Mouse (Mus musculus): ENCODE measurements around the gene Bcr.
"Not testable (repeated sequence)": the region's sequence is repeated elsewhere in the genome, so short reads cannot be mapped to it uniquely, and the experiment has no call there.

Bcr gene

DNA sequence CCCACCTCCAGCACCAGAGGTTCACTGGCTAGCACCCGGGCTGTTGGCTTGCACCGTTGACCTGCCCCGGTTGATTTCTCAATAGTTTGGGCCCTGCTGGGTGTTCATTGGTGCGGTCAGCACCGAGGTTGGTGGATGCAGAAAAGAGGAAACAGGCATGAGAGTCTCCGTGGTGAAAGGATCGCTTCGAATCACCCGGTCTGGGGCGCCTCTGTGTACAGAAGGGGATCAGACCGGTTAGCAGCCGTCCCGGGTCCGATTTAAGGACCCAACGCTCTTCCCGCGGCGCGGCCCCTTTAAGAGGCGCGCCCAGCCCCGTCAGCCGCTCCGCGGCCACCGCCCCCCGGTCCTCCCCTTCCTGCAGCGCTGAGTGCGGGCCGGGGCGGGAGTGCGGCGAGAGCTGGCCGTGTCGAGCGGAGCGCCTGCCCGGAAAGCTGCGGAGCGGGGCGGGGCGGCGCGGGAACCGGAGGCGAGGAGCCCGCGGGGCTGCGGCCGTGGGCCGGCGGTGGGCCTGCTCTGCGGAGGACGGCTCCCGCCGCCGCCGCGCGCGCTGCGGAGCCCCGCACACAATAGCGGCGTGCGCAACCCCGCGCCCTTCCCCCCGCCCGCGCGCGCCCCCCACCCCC is at the start of gene Bcr:
Gene Bcr, plus strand, starts transcription at position 376 of the 626 bp plus-strand sequence.
- DNase-seq = peak; percentile 88 to 91

DNA sequence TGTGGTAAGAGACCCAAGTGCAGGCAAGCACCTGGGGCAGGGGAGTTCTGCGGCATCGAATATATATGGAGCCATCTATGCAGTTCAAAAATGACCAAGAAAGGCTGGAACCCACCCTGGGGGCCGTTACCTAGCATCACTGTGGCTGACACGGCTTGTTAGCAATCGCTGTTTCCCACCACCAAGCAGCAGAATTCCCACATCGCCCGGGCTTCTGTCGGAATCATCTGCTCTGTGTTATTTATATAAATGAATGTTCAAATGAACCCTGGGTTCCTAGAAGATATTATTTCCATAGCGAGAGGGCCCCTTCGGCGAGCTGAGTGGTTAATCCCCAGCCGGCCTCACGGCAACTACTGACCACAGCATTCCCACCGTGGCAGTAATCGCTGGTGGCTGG is 49.7 kb upstream of the Bcr start:
- DNase-seq = no peak

GRCm38 (mm10) chr10:75015465-75015864 is 44.9 kb upstream of the Bcr start:
- DNase-seq = peak; percentile 45 to 54

- DNase-seq = peak; percentile 69 to 75
These were observed 43.9 kb upstream of the Bcr start for GRCm38 (mm10) chr10:75016481-75016880.

- DNase-seq = no peak
These were observed 40.1 kb upstream of the Bcr start for GRCm38 (mm10) chr10:75020271-75020670.

GRCm38 (mm10) chr10:75021138-75021537 is 39.3 kb upstream of the Bcr start:
- DNase-seq = peak; percentile 93 to 97

GRCm38 (mm10) chr10:75026491-75026890 is 33.9 kb upstream of the Bcr start:
- DNase-seq = no peak

GRCm38 (mm10) chr10:75028743-75029142 is 31.6 kb upstream of the Bcr start:
- no peak for DNase-seq

DNA sequence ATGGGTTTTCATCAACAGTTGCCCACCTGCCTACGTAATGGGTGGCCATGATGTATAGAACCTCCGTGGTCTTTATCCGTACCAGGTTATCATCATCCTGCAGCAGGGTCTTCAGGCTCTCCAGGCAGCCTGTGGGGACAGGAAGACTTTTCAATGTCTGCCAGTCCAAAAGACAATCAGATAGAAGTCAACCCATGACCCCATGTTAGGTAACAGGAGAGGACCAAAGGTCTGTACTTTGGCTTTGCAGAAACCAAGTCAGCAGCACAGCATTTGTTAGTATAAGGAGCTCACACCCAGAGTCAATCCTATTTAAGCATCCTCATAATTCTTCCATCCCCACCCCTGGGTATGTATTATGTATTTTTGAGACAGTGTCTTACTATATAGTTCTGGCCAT is 30.7 kb upstream of the Bcr start:
- no peak for DNase-seq

GRCm38 (mm10) chr10:75030234-75030633 is 30.2 kb upstream of the Bcr start:
- DNase-seq = no peak

DNA sequence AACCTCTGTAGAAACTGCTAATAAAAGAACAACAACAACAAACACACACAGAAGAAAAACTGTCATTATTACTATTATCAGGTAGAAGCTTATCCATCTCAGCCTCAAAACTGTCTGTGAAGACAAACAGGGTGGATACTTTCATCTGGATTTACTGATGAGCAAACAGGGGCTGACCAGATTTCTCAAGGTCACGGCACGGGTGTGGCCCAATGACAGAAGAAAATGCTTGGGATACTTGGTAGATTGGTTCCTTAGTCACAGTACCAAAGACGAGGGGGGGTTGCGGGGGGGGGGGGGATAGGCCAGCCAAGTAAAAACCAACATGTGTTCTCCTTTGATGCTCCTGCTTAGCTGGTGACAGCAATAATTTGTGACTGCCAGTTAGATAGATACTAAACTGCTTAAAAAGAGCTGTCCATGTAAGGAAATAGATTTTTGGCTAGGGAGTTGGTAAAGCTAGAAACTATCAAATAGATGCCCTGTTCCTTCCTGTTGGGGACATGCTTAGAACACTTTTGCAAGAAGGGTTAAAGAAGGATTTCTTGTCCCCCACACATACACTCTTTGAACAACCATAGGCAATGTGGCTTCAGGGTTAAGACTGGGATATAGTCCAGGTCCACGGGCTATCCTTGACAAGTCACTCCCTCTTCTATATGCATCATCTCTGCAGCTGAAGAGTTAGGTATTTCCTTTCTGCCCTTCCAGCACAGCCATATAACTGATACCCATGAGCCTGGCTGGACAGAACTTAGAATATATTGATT is 28.9 kb upstream of the Bcr start:
- DNase-seq = no peak

GRCm38 (mm10) chr10:75032395-75032794 is 28.0 kb upstream of the Bcr start, which contains the start of gene Rsph14:
Gene Rsph14 (minus strand): TSS chr10:75032586.
- peak; percentile 91 to 95 for DNase-seq

DNA sequence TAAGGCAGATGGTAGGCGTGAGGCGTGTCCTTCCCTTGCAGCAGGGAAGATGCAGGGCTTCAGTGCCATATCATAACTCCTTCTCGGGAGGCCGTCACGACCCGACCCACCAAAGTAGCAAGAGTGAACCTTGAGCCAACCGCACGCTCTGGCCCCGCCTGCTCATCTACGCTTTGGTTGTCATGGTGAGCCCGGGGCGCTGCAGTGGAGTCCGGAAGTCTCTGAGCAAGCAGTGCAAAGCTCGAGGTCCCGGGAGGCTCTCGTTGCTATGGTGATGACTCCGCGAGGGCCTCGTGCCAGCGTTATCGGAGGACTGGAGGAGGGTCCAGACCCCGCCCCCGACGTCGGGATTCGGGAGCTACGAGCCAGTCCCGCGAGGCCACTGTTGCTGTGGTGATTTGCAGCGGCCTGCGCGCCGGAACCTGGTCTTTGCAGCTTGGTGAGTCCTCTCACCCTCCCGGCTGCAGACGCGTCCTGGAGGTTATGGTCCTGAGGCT is 23.5 kb upstream of the Bcr start, which contains the start of gene Rab36:
Gene Rab36, plus strand, starts transcription at position 176 of the 497 bp plus-strand sequence.
- DNase-seq = peak; percentile 99 to 100

DNA sequence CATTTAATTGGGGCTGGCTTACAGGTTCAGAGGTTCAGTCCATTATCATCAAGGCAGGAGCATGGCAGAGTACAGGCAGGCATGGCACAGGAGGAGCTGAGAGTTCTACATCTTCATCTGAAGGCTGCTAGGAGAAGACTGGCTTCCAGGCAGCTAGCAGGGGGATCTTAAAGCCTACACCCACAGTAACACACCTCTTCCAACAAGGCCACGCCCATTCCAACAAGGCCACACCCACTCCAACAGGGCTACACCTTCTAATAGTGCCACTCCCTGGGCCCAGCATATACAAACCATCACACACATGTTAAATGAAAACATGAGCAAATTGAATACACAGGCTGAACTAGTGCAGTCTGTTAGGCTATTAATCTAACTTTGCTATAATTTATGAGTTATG is 18.3 kb upstream of the Bcr start:
- DNase-seq = not testable (repeated sequence)

DNA sequence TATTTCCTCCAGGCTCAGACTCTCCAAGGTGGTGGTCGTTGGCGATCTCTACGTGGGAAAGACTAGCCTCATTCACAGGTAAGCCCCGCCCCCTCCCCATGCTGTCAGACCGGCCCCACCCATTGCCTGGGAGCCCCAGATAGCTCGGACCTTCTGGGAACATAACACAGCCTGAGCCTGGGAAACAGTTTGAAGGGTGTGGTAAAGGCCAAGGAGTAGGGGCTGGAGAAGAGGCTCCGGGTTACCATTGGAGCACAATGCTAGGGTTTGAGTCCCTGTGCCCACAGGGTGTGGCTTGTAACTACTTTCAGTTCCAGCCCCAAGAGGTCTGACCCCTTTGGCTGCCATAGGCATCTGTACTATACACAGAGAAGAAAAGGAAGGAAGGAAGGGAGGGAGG is 15.9 kb upstream of the Bcr start:
- no peak for DNase-seq

- no peak for DNase-seq
These were observed 14.6 kb upstream of the Bcr start for GRCm38 (mm10) chr10:75045831-75046230.

- peak in 1 of 2 experiments; percentile 63 for DNase-seq
These were observed 11.7 kb upstream of the Bcr start for GRCm38 (mm10) chr10:75048711-75049110.

- peak in 1 of 2 experiments; percentile 29 for DNase-seq
These were observed 8.9 kb upstream of the Bcr start for GRCm38 (mm10) chr10:75051364-75052074.

DNA sequence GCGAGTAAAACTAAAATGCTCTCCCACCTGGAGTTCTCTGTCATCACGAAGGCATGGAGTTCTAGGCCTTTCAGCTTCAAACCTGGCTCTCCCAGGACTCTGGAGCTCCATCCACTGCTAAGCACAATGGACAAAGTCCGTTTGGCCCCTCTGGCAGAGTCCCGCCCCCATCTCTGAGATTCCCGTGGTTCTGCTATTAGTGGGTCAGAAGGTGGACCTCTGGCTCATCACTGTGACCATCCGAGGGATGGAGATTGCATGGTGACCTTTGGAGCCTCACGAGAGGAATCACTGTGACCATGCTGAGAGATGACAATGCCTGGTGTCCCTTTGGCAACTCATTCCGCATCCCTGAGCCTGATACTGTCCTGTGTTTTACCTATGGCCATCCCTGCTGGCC is 7.5 kb upstream of the Bcr start:
- DNase-seq = no peak

DNA sequence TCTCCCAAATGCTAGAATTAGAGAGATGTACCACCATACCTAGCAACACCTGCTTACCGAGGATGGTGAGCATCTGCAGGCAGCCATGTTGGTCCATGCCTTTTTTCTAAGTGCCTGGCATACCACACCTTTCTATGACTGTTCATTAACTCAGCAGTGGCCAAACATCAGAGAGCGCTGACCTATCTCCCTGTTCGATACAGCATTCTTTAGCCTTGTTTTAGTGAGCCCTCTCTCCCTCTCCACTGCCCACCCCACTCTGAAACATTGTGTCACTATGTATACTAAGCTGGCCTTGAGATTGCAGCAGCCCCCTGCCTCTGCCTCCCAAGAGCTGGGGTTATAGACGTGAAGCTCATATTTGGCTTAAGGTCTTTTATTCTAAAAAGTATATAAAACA is 6.7 kb upstream of the Bcr start:
- no peak for DNase-seq

DNA sequence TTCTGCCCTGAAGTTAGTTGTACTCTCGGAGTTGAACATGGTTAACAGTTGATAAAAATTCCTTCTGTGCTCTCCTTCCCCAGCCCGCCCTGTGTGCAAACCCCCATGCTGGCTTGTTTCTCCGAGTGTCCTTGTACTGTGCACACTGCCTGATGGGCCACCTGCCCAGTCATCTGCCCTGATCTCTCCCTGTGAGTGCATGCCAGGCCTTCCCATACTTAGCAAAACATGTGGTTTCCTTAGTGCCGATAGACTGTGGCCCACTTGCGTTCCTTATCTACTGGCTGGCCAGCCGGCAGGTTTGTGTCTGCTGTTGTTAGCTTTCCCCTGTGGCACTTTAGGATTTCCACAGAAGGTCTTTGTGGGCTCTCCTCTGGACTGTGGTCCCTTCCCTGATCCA is 6.3 kb upstream of the Bcr start:
- DNase-seq = peak; percentile 51 to 67

DNA sequence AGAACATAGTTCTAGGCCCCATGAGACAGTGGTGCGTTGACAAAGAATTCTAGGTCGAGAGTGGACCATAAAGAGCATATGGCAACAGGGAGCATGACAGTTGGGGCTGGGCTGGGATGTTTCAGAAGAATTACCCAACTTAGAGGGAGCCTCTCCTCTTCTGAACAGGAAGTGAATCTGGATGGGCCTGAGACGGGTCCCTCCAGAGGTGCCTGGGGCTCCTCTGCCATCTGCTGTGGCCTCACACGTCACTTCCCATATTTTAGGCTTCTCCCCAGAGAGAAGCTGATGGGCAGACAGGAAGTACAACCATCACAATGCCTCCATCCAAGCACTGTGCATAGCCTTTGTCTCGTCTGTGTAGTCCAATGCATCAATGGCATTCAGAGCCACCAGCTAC is 4.7 kb upstream of the Bcr start:
- DNase-seq = no peak

- DNase-seq = peak in 1 of 2 experiments; percentile 45
These were observed 4.1 kb upstream of the Bcr start for GRCm38 (mm10) chr10:75056255-75056654.
